Mouse (Mus musculus): ENCODE results near the gene Gm37240. TPM values are rescaled to one million over a fixed set of nuclear protein-coding genes. Genes with fewer than 3 reads are reported as not detected.

Gm37240 gene
- polyA plus RNA-seq, 1 experiment from 2014 or later: 1.1 TPM

DNA sequence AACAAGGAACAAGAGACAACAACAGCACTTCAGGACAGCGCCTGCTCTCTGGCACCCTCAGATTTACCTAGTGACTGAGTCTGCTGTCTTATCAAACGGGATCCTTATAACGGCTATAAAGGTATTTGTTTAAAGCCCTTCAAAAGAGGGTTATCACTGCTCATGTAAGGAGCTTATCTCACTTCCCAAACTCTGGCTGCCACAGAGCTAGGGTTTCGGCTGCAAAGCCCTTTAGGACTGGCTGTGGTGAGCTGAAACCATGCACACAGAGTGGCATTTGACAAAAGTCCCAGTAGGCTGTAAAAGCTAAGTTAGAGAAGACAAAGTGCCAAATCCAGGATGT, 1419.2 kb downstream of the Gm37240 start:
- H3K9ac ChIP-seq (ENCODE audit: low read length): no peak overlapping the region
- no peak overlapping the region for H3K4me2 ChIP-seq (ENCODE audit: low read length)
- H3K9me3 ChIP-seq (replicated peaks; ENCODE audit: control insufficient read depth, low read length): no peaks in the 10 kb centered on the region
- WGBS: 40% methylated on average over 4 of the region's 4 CpGs
- ATAC-seq (no peak), DNase-seq (ENCODE audit: low spot score) (no peak)
- no peak overlapping the region for H3K27ac ChIP-seq (ENCODE audit: low read depth, low read length)
- H3K27me3 ChIP-seq (replicated peaks; ENCODE audit: control insufficient read depth, insufficient read depth, low read length): no peaks in the 10 kb centered on the region
- no peak overlapping the region for H3K4me3 ChIP-seq (ENCODE audit: low read depth, low read length)
- H3K4me1 ChIP-seq (ENCODE audit: control insufficient read depth, insufficient read depth, low read length): no peaks in the 10 kb centered on the region
- no peaks in the 10 kb centered on the region for H3K36me3 ChIP-seq (ENCODE audit: control insufficient read depth, insufficient read depth, low read length)

GRCm38 (mm10) chr3:84467419-84468110, 1419.8 kb downstream of the Gm37240 start:
- Histone ChIP-seq H3K27me3 (replicated peaks; ENCODE audit: control insufficient read depth, insufficient read depth, low read length) (no peaks in the 10 kb centered on the region), H3K36me3 (ENCODE audit: control insufficient read depth, insufficient read depth, low read length) (no peaks in the 10 kb centered on the region), H3K27ac (ENCODE audit: low read depth, low read length) (no peak overlapping the region), H3K9ac (ENCODE audit: low read length) (no peak overlapping the region), H3K4me3 (ENCODE audit: low read depth, low read length) (no peak overlapping the region), H3K4me2 (ENCODE audit: low read length) (no peak overlapping the region), H3K9me3 (replicated peaks; ENCODE audit: control insufficient read depth, low read length) (no peaks in the 10 kb centered on the region), H3K4me1 (ENCODE audit: control insufficient read depth, insufficient read depth, low read length) (no peaks in the 10 kb centered on the region)
- 63% methylated on average over 10 of the region's 10 CpGs for WGBS
- no peak for DNase-seq (ENCODE audit: low spot score)
- no peak for ATAC-seq

DNA sequence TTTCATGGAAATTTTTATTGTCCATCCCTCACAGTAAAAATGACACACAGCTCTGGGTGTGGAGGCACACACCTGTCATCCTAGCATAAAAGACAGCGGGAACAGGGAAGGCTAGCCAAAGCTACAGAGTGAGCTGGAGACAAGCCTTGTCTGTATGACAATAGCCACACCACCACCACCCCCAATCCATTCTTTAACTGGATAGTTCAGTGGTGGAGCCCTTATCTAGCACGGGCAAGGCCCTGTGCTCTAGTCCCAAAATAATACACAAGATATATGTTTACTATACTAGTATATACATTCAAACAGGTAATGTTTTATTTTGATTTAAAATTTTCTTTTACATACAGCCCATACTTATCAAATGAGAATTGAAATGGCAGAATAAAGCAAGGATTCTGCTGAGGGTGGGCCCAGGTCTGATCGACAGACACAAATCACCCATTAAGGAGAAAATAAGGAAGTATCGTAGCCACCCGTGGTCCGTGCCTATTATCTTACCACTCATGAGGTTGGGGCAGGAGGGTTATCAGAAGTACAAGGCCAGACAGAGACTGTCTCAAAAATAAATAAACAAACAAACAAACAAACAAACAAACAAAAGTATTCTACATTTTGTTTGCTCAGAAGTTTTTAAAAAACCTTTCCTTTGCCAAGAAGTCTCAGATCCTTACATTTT, 1421.4 kb downstream of the Gm37240 start:
- H3K4me3 ChIP-seq (ENCODE audit: low read depth, low read length): no peak overlapping the region
- H3K27ac ChIP-seq (ENCODE audit: low read depth, low read length): no peak overlapping the region
- no peak for DNase-seq (ENCODE audit: low spot score)
- no peaks in the 10 kb centered on the region for H3K27me3 ChIP-seq (replicated peaks; ENCODE audit: control insufficient read depth, insufficient read depth, low read length)
- H3K9ac ChIP-seq (ENCODE audit: low read length): no peak overlapping the region
- no peak for ATAC-seq
- H3K4me1 ChIP-seq (ENCODE audit: control insufficient read depth, insufficient read depth, low read length): peaks cover 3% of the 10 kb centered on the region; the same call in 1 of the 2 replicates
- H3K36me3 ChIP-seq (ENCODE audit: control insufficient read depth, insufficient read depth, low read length): no peaks in the 10 kb centered on the region
- 78% methylated on average over 6 of the region's 6 CpGs for WGBS
- no peak overlapping the region for H3K4me2 ChIP-seq (ENCODE audit: low read length)
- no peaks in the 10 kb centered on the region for H3K9me3 ChIP-seq (replicated peaks; ENCODE audit: control insufficient read depth, low read length)

DNA sequence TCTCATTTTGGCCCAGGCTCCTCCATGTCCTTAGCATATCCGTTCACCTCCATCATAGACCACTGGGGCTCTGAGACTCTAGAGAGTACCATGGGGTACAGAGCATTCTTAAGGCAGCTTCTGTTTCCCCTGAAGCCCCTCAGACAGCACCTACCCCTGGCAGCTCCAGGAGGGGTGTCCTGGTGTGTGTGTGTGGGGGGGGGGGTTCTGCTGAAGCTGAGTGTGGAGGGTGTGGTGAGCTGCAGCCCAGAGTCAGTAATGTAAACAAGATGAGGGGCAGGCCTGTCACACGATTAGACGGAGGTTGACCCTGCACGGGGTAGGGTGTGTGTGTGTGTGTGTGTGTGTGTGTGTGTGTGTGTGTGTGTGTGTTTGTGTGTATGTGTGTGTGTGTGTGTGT, 1425.6 kb downstream of the Gm37240 start:
- Histone ChIP-seq H3K9ac (ENCODE audit: low read length) (no peak overlapping the region), H3K4me3 (ENCODE audit: low read depth, low read length) (no peak overlapping the region), H3K27me3 (replicated peaks; ENCODE audit: control insufficient read depth, insufficient read depth, low read length) (no peaks in the 10 kb centered on the region), H3K9me3 (replicated peaks; ENCODE audit: control insufficient read depth, low read length) (no peaks in the 10 kb centered on the region), H3K36me3 (ENCODE audit: control insufficient read depth, insufficient read depth, low read length) (no peaks in the 10 kb centered on the region), H3K4me1 (ENCODE audit: control insufficient read depth, insufficient read depth, low read length) (peaks cover 3% of the 10 kb centered on the region; the same call in 1 of the 2 replicates), H3K27ac (ENCODE audit: low read depth, low read length) (no peak overlapping the region), H3K4me2 (ENCODE audit: low read length) (no peak overlapping the region)
- no peak for DNase-seq (ENCODE audit: low spot score)
- WGBS: 53% methylated on average over 4 of the region's 4 CpGs
- ATAC-seq: no peak

GRCm38 (mm10) chr3:84460952-84461351, 1426.4 kb downstream of the Gm37240 start:
- H3K27me3 ChIP-seq (replicated peaks; ENCODE audit: control insufficient read depth, insufficient read depth, low read length): no peaks in the 10 kb centered on the region
- H3K9ac ChIP-seq (ENCODE audit: low read length): no peak overlapping the region
- H3K9me3 ChIP-seq (replicated peaks; ENCODE audit: control insufficient read depth, low read length): no peaks in the 10 kb centered on the region
- H3K4me1 ChIP-seq (ENCODE audit: control insufficient read depth, insufficient read depth, low read length): peaks cover 3% of the 10 kb centered on the region; the same call in 1 of the 2 replicates
- WGBS: 56% methylated on average over 12 of the region's 12 CpGs
- H3K4me3 ChIP-seq (ENCODE audit: low read depth, low read length): no peak overlapping the region
- no peaks in the 10 kb centered on the region for H3K36me3 ChIP-seq (ENCODE audit: control insufficient read depth, insufficient read depth, low read length)
- DNase-seq (ENCODE audit: low spot score) (no peak), ATAC-seq (no peak)
- no peak overlapping the region for H3K27ac ChIP-seq (ENCODE audit: low read depth, low read length)
- H3K4me2 ChIP-seq (ENCODE audit: low read length): no peak overlapping the region

DNA sequence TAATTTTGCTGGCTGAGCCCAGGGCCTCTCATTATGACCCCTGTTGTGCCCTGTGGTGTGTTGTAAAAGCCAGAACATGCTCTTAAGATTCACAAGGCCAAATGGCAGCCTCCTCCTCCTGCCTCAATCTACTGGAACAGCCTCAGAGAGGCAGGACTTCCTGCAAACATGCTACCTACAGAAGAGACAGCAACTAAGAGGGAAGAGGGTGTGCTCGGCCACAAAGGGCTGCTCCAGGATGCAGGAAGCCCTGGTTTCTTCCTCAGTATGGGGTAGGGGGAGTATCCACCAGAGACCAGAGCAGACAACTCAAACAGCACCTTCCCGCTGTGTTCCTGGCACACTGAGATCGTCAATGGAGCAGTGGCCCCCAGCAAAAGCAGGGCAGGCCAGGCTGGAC, 1426.8 kb downstream of the Gm37240 start:
- Histone ChIP-seq H3K9me3 (replicated peaks; ENCODE audit: control insufficient read depth, low read length) (no peaks in the 10 kb centered on the region), H3K9ac (ENCODE audit: low read length) (no peak overlapping the region), H3K4me1 (ENCODE audit: control insufficient read depth, insufficient read depth, low read length) (peaks cover 3% of the 10 kb centered on the region; the same call in 1 of the 2 replicates), H3K27ac (ENCODE audit: low read depth, low read length) (no peak overlapping the region), H3K36me3 (ENCODE audit: control insufficient read depth, insufficient read depth, low read length) (no peaks in the 10 kb centered on the region), H3K4me3 (ENCODE audit: low read depth, low read length) (no peak overlapping the region), H3K4me2 (ENCODE audit: low read length) (no peak overlapping the region), H3K27me3 (replicated peaks; ENCODE audit: control insufficient read depth, insufficient read depth, low read length) (no peaks in the 10 kb centered on the region)
- no peak for ATAC-seq
- WGBS: 24% methylated on average over 3 of the region's 3 CpGs
- DNase-seq (ENCODE audit: low spot score): no peak

DNA sequence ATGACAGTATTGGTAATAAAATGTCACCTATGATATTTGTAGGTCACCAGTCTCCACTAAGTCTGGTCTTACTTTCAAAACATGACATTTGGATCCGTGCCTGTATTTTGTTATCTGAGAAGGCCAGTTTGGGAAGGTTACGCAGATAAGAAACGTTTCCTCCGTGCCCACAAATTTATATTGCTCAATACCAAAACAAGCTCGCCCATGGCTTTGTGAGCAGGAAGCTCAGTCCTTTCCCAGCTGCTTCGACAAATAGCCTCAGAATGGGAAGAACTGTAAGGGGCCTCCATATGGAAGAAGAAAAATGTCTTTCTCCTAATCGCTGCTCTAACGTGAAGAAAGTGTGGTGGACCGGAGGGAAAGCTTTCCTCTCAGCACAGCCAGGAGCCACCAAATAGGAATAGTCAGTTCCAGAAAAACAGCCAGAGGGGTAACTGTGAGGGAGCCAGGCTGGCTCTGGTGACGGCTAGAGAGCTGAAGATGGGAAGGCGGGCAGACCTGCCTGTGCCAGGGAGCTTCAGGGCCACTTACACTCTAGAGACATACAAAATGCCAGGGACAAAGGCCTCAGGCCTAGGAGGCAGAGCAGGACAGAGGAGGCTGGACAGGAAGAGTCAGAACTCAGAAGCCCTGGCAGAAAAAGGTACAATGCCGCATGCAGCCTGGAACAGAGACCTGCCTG, 1431.4 kb downstream of the Gm37240 start:
- DNase-seq (ENCODE audit: low spot score) (no peak), ATAC-seq (no peak)
- no peak overlapping the region for H3K9ac ChIP-seq (ENCODE audit: low read length)
- H3K36me3 ChIP-seq (ENCODE audit: control insufficient read depth, insufficient read depth, low read length): no peaks in the 10 kb centered on the region
- no peak overlapping the region for H3K4me3 ChIP-seq (ENCODE audit: low read depth, low read length)
- no peaks in the 10 kb centered on the region for H3K4me1 ChIP-seq (ENCODE audit: control insufficient read depth, insufficient read depth, low read length)
- WGBS: 89% methylated on average over 12 of the region's 12 CpGs
- no peaks in the 10 kb centered on the region for H3K27me3 ChIP-seq (replicated peaks; ENCODE audit: control insufficient read depth, insufficient read depth, low read length)
- no peak overlapping the region for H3K27ac ChIP-seq (ENCODE audit: low read depth, low read length)
- H3K4me2 ChIP-seq (ENCODE audit: low read length): no peak overlapping the region
- no peaks in the 10 kb centered on the region for H3K9me3 ChIP-seq (replicated peaks; ENCODE audit: control insufficient read depth, low read length)

DNA sequence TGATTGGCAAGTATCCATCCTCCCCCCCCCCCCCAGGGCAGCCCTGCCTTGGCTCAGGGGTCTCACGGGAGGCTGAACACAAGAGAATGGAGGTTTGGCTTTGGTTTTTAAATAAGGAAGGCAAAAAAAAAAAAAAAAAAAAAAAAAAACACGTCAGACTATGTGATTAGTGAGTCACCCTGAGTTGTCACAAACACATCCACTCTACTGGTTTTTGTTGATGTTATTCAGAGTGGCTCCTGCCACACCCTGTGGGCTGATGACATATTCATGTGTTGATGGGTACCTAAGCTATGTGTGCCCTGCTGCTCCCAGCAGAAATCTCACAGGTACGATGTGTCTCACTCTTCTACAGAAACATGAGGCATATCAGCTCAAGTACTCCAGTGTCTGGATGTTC, 1436.7 kb downstream of the Gm37240 start:
- Histone ChIP-seq H3K27ac (ENCODE audit: low read depth, low read length) (no peak overlapping the region), H3K4me1 (ENCODE audit: control insufficient read depth, insufficient read depth, low read length) (no peaks in the 10 kb centered on the region), H3K36me3 (ENCODE audit: control insufficient read depth, insufficient read depth, low read length) (no peaks in the 10 kb centered on the region), H3K4me3 (ENCODE audit: low read depth, low read length) (no peak overlapping the region), H3K27me3 (replicated peaks; ENCODE audit: control insufficient read depth, insufficient read depth, low read length) (no peaks in the 10 kb centered on the region), H3K9me3 (replicated peaks; ENCODE audit: control insufficient read depth, low read length) (no peaks in the 10 kb centered on the region), H3K9ac (ENCODE audit: low read length) (no peak overlapping the region), H3K4me2 (ENCODE audit: low read length) (no peak overlapping the region)
- no peak for DNase-seq (ENCODE audit: low spot score)
- ATAC-seq: no peak
- WGBS: 56% methylated on average over 3 of the region's 3 CpGs

GRCm38 (mm10) chr3:84449015-84449414, 1438.3 kb downstream of the Gm37240 start:
- Histone ChIP-seq H3K4me3 (ENCODE audit: low read depth, low read length) (no peak overlapping the region), H3K4me2 (ENCODE audit: low read length) (no peak overlapping the region), H3K4me1 (ENCODE audit: control insufficient read depth, insufficient read depth, low read length) (no peaks in the 10 kb centered on the region), H3K9ac (ENCODE audit: low read length) (no peak overlapping the region), H3K27ac (ENCODE audit: low read depth, low read length) (no peak overlapping the region), H3K9me3 (replicated peaks; ENCODE audit: control insufficient read depth, low read length) (no peaks in the 10 kb centered on the region), H3K27me3 (replicated peaks; ENCODE audit: control insufficient read depth, insufficient read depth, low read length) (no peaks in the 10 kb centered on the region), H3K36me3 (ENCODE audit: control insufficient read depth, insufficient read depth, low read length) (no peaks in the 10 kb centered on the region)
- DNase-seq (ENCODE audit: low spot score) (no peak), ATAC-seq (no peak)
- 86% methylated on average over 9 of the region's 9 CpGs for WGBS
